Mouse (Mus musculus) hindbrain, embryonic 16.5 days (tissue): ENCODE data around the gene Hist1h4f. TPM values are rescaled to one million over a fixed set of nuclear protein-coding genes. Genes with fewer than 3 reads are reported as not detected.
"Not testable (repeated sequence)": the region's sequence is repeated elsewhere in the genome, so short reads cannot be mapped to it uniquely, and the experiment has no call there.

Source experiments
- ATAC-seq: fragments of 200-750 bp; cut with Nextera tagmentation; 2 replicates; pipeline ENCODE4 v1.8.0; 2017; ENCODE audit warnings: moderate TSS enrichment, moderate library complexity
- H3K27ac ChIP-seq: fragments of 300-500 bp; sonication (generic); 2 replicates; pipeline ENCODE4 v1.5.1; 2014; ENCODE audit warnings: low read depth, mild to moderate bottlenecking, control low read depth, low read length, moderate library complexity
- H3K27me3 ChIP-seq: fragments of 300-500 bp; sonication (generic); replicated peaks from 2 replicates; pipeline ENCODE4 v1.6.1; 2014; ENCODE audit warnings: low read length; ENCODE audit not compliant: control insufficient read depth, insufficient read depth
- H3K36me3 ChIP-seq: fragments of 300-500 bp; sonication (generic); 2 replicates; pipeline ENCODE4 v1.6.1; 2014; ENCODE audit warnings: mild to moderate bottlenecking, low read length, moderate library complexity, mixed read lengths; ENCODE audit not compliant: control insufficient read depth, insufficient read depth
- H3K4me1 ChIP-seq: fragments of 300-500 bp; sonication (generic); 2 replicates; pipeline ENCODE4 v1.6.1; 2014; ENCODE audit warnings: low read depth, low read length; ENCODE audit not compliant: control insufficient read depth, insufficient read depth
- H3K4me2 ChIP-seq: fragments of 300-500 bp; sonication (generic); 2 replicates; pipeline ENCODE4 v1.6.1; 2014; ENCODE audit warnings: mild to moderate bottlenecking, low read length, control low read depth, moderate library complexity
- H3K4me3 ChIP-seq: fragments of 300-500 bp; sonication (generic); 2 replicates; pipeline ENCODE4 v1.5.1; 2014; ENCODE audit warnings: mild to moderate bottlenecking, low read length, control low read depth, moderate library complexity
- H3K9ac ChIP-seq: fragments of 300-500 bp; sonication (generic); 2 replicates; pipeline ENCODE4 v1.6.1; 2014; ENCODE audit warnings: low read depth, mild to moderate bottlenecking, control low read depth, low read length, moderate library complexity
- H3K9me3 ChIP-seq: fragments of 300-500 bp; sonication (generic); 2 replicates; pipeline ENCODE4 v1.6.1; 2014; ENCODE audit warnings: mild to moderate bottlenecking, low read length, moderate library complexity; ENCODE audit not compliant: control insufficient read depth
- WGBS: fragments of 180-500 bp; shearing (Covaris S2); extraction: QIAGEN DNeasy Blood & Tissue Kit; methylation state at CpG from one replicate; pipeline ENCODE4 v1.1.7; 2014; 5-methylcytosine and 5-hydroxymethylcytosine counted together
- polyA plus RNA-seq: library from polyadenylated mRNA; unstranded; fragments of >200 nt; fragmentation: Nextera tagmentation; extraction: Ambion mirVana; gene quantifications from 2 replicates; pipeline ENCODE4 v1.2.1, GENCODE M21; 2015

Gene Hist1h4f
- polyA plus RNA-seq, result 0.59 TPM in 1 of 2 replicates, not detected in the other

DNA sequence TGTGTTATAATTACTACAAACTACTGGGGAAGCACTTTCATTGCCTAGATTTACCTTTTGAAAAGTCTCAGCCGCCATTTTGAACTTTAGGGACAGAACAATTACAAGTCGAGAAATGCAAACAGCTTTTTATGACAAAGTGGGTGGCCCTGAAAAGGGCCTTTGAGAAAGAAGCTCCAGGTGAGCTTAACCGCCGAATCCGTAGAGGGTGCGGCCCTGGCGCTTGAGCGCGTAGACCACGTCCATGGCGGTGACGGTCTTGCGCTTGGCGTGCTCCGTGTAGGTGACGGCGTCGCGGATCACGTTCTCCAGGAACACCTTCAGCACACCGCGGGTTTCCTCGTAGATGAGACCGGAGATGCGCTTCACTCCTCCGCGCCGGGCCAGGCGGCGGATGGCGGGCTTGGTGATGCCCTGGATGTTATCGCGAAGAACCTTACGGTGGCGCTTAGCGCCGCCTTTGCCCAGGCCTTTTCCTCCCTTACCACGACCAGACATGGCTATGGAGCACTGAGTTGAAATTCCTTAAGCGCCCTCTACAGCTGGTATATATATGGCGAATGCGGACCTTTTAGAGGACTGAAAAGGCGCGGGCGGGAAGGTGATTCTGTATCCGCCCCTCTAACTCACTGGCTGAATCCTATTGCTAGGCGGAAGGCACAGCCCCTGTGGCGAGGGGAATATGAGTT, at the start of gene Hist1h4f:
Gene Hist1h4f, minus strand, starts transcription at position 503 of the 689 bp plus-strand sequence.
- under 1% methylated on average over 47 of the region's 47 CpGs for WGBS
- Histone ChIP-seq H3K4me1 (peaks cover 11% of the 10 kb centered on the region), H3K4me2 (peak within 1 kb of the TSS; percentile 66), H3K4me3 (peak within 1 kb of the TSS; percentile 46), H3K27ac (peak within 1 kb of the TSS; percentile 76), H3K9ac (peak within 1 kb of the TSS; percentile 63)
- H3K9me3 ChIP-seq, H3K36me3 ChIP-seq, H3K27me3 ChIP-seq: not testable (repeated sequence)
- peak; percentile 95 for ATAC-seq

DNA sequence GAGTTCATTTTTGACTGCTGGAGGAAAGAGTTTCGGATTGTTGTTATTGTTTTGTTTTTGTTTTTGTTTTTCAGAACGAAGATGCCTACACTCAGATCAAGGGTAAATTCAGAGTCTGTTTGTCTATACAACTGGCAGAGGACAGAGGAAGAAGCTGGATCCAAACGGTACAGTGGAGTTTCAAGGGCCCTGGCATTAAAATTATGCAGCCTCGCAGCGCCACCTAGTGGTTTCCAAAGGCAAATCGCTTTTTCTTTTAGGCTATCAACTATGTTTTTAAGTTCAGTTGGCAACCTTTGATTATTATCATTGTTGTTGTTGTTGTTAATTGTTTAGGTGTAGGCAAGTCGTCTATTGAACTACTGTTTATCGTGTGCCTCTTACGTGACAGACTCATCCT, 46.5 kb upstream of the Hist1h4f start:
- Histone ChIP-seq H3K4me3 (no peak overlapping the region), H3K27me3 (no peaks in the 10 kb centered on the region), H3K4me2 (no peak overlapping the region), H3K36me3 (no peaks in the 10 kb centered on the region), H3K4me1 (no peaks in the 10 kb centered on the region), H3K9ac (no peak overlapping the region), H3K27ac (no peak overlapping the region), H3K9me3 (no peaks in the 10 kb centered on the region)
- no peak for ATAC-seq
- 9% methylated on average over 9 of the region's 9 CpGs for WGBS

DNA sequence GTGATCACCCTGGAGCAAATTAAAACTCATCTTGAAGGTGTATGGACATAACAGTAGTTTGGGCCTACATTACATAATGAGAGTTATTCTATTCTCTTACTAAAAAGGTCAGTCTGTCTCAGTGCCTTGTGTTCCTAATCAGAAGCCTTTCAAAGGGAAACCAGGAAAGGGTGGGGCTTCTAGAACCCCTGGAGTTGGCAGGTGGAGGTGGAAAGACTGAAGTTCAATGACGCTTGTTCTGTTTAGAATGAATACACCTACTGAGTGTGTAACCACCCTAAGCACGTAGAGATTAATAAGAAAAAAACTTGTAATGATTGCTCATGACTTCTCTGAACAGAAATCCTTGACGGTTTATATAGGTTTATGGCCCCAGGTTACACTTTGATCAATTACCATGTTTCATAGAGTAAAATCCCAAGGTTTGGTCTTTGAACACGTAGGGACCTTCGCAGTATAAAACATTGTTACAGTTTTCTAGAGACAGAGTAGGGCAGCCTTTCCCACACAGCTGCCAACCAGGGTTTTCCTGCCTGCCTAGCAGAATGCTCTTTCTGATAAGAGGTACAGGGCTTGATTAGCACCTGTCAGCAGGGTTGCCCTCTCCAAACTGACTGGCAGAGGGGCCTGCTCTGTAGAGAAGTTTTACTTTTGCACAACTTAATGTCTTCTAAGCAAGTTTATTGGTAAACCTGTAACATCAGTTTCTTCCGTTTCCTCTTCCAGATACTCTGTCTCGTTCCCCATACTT, 44.3 kb upstream of the Hist1h4f start:
- 81% methylated on average over 7 of the region's 7 CpGs for WGBS
- no peak overlapping the region for H3K9ac ChIP-seq

DNA sequence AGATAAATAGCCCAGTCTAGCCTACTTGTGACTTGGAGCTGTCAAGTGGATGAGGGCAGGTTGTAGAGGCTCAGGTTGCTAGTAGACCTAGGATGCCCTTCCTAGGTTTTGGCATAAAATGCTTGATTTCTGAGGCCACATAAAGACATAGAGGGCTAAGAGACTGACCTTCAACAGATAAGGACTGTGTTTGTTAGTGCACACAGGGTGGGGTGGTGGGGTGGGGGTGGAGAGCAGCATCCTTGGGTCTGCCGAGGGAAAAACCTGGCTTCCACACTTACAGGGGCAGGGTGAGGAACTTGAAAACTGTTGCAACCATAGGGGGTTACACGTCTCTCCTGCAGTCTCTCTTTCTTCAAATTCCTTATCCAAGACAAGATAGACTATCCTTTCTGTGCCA, 43.7 kb upstream of the Hist1h4f start:
- Histone ChIP-seq H3K27me3 (no peaks in the 10 kb centered on the region), H3K9me3 (no peaks in the 10 kb centered on the region), H3K9ac (no peak overlapping the region), H3K27ac (no peak overlapping the region), H3K36me3 (no peaks in the 10 kb centered on the region), H3K4me1 (no peaks in the 10 kb centered on the region), H3K4me2 (no peak overlapping the region), H3K4me3 (no peak overlapping the region)
- WGBS, result 92% methylated on average over 2 of the region's 2 CpGs
- no peak for ATAC-seq

More for the DNA sequence above, 44.3 kb upstream of the Hist1h4f start:
- no peaks in the 10 kb centered on the region for H3K4me1 ChIP-seq
- H3K4me3 ChIP-seq, result no peak overlapping the region
- H3K4me2 ChIP-seq, result no peak overlapping the region
- H3K27me3 ChIP-seq, result no peaks in the 10 kb centered on the region
- ATAC-seq, result no peak
- no peaks in the 10 kb centered on the region for H3K36me3 ChIP-seq
- H3K27ac ChIP-seq, result no peak overlapping the region
- no peaks in the 10 kb centered on the region for H3K9me3 ChIP-seq

DNA sequence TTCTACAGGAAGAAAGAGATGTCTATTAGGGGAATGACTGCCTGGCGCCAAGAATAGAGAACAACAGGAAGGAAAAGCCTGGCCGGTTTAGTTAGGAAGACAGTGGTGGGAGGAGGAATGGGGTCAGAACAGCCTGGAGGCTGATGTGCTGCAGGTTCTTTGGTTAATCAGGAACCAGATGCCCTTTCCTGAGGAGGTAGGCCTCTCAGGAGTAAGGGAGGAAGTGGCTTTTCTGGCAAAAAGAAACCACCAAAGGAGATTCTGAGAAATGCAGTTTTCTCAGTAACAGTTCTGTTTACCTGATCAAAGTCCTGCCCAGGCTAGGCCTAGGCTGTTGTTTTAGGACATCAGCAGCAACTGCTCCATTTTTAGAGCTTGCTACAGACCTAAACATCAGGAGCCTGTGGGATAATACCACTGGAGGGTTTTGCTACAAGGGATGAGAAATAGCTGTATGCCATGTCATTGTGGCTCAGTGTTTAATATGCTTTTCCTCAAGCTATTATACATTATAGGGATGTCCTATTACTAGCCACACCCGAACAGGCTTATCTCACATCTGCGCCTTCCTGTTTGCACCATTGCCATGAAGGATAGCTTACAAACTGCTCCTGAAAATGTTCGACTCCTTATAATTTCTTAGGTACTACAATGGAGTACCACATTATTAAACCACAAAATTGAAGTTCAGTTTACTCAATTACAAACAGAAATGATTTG, 41.8 kb upstream of the Hist1h4f start:
- Histone ChIP-seq H3K36me3 (no peaks in the 10 kb centered on the region), H3K9me3 (no peaks in the 10 kb centered on the region), H3K9ac (no peak overlapping the region), H3K4me3 (no peak overlapping the region), H3K27ac (no peak overlapping the region), H3K4me2 (no peak overlapping the region), H3K27me3 (no peaks in the 10 kb centered on the region), H3K4me1 (no peaks in the 10 kb centered on the region)
- ATAC-seq, result no peak
- WGBS, result 85% methylated on average over 5 of the region's 5 CpGs

DNA sequence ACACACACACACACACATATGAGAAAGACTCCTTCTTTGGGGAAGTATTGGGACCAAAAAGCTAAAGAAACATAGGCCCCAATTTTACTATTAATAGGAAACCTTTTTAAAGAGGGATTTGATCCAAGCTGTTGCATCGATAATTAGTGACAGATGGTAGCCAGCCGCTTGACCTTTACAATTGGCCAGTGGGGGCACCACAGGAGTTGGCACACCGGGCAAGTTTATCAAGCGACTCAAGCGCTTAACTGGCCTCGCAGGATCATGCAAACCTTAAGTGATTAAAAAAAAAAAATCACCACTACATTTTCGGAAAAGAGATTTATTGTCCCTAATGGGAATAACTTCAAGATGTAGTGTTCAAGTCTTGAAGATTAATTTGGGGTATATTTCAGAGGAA, 41.2 kb upstream of the Hist1h4f start:
- H3K9ac ChIP-seq, result no peak overlapping the region
- H3K4me2 ChIP-seq, result no peak overlapping the region
- H3K27ac ChIP-seq, result no peak overlapping the region
- H3K36me3 ChIP-seq, result no peaks in the 10 kb centered on the region
- ATAC-seq, result no peak
- no peak overlapping the region for H3K4me3 ChIP-seq
- H3K4me1 ChIP-seq, result no peaks in the 10 kb centered on the region
- H3K27me3 ChIP-seq, result no peaks in the 10 kb centered on the region
- whole genome bisulfite sequencing, result 81% methylated on average over 7 of the region's 7 CpGs
- no peaks in the 10 kb centered on the region for H3K9me3 ChIP-seq

DNA sequence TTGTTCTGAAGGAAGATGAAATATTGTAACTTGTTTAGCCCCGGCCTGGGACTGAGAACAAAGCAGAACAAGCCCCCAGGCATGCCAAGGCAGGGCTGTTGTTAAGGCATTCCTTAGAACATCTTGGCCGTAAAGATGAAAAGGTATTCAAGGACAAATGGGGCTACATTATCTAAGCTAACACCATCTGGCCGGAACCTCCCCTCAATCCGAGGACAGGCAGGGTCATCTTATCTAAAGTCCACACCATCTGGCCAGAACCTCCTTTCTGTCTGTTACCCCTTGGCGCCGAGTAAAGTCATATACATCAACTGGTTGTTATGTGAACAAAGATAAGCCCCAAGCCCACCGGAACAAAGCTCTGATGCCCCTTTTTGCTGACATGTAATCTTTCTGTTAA, 40.4 kb upstream of the Hist1h4f start:
- H3K4me1 ChIP-seq, H3K27ac ChIP-seq, H3K4me2 ChIP-seq, H3K4me3 ChIP-seq, H3K36me3 ChIP-seq, H3K27me3 ChIP-seq, H3K9ac ChIP-seq, ATAC-seq, H3K9me3 ChIP-seq: not testable (repeated sequence)
- 91% methylated on average over 7 of the region's 7 CpGs for WGBS

DNA sequence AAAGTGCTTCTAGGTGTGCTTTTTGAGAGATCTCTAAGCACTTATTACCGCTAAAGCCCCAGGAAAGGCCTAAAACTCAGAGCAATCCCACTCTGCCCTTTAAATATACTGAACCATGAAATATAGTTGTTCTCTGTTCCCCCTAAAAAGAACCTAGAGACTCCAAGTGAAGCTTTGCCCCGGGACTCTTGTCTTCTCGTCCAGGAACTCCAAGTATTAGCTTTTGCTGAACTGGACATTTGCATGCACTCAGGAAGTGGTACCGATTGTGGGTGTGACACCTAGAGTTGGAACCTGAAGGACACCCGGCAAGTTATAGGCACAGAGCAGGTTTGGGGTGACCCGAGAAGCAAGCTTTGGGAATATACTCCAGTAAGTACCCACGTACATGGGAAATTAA, 39.8 kb upstream of the Hist1h4f start:
- no peaks in the 10 kb centered on the region for H3K9me3 ChIP-seq
- peaks cover 7% of the 10 kb centered on the region for H3K4me1 ChIP-seq
- WGBS, result 97% methylated on average over 7 of the region's 7 CpGs
- H3K36me3 ChIP-seq, result no peaks in the 10 kb centered on the region
- H3K27me3 ChIP-seq, result no peaks in the 10 kb centered on the region
- H3K4me3 ChIP-seq, result no peak overlapping the region
- H3K27ac ChIP-seq, result no peak overlapping the region
- no peak overlapping the region for H3K9ac ChIP-seq
- ATAC-seq, result no peak
- H3K4me2 ChIP-seq, result no peak overlapping the region

DNA sequence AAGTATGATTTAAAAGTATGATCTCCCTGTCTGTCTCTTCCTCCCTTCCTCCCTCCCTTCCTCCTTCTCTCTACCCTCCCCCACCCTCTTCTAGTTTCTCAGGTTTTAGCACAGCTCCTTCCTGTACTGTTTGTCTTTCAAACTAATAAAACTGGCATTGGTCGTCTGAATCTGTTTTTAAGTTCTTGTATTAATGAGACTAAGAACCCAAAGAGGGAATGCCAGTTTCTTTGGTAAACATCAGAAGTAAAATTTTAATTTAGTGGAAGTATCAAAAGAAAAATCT, 35.4 kb upstream of the Hist1h4f start:
- no peaks in the 10 kb centered on the region for H3K9me3 ChIP-seq
- peak overlapping the region; percentile 32 for H3K4me3 ChIP-seq
- peak overlapping the region; percentile 75 for H3K27ac ChIP-seq
- no peaks in the 10 kb centered on the region for H3K27me3 ChIP-seq
- H3K36me3 ChIP-seq, result no peaks in the 10 kb centered on the region
- H3K9ac ChIP-seq, result peak overlapping the region; percentile 48; the same call in 1 of the 2 replicates
- no peak for ATAC-seq
- 2% methylated on average over 1 of the region's 1 CpGs for WGBS
- peak overlapping the region; percentile 66 for H3K4me2 ChIP-seq
- peaks cover 17% of the 10 kb centered on the region for H3K4me1 ChIP-seq
